Mouse (Mus musculus): ENCODE results near the gene Mpeg1. TPM values are rescaled to one million over a fixed set of nuclear protein-coding genes. Genes with fewer than 3 reads are reported as not detected.
A peak's percentile ranks its signal among the peaks of the same experiment; 100 is the strongest.

Gene Mpeg1
- polyA plus RNA-seq, 1 experiment from 2014 or later, result 0.19 TPM

GRCm38 (mm10) chr19:12435750-12436524 lies 24.6 kb upstream of the Mpeg1 start:
- CTCF ChIA-PET, result interaction anchor here (1.6 to 3.4 kb wide), 4 partner anchors 10 to 66 kb away, joined by 3 to 10 read pairs (median 6); partner anchors contain the start of gene Dtx4
- TF ChIP-seq CTCF (IDR thresholded peaks at IDR 0.05), result no peak
- no peak for ATAC-seq
- peaks cover 8% of the 10 kb centered on the region for H3K27me3 ChIP-seq
- in situ Hi-C loops (cut with MboI; ENCODE audit: low pct_unique_long_range_greater_than_20kb), result loop anchor here (25.0 kb wide), 1 partner anchor 1376 kb away; the partner anchor contains the start of gene Olfr1499
- no peak for DNase-seq (ENCODE audit: low read depth, low spot score)
- POLR2A ChIA-PET, result interaction anchor here (0.9 kb wide), 1 partner anchor 66 kb away, joined by 5 read pairs; the partner anchor contains the start of gene Dtx4

- ATAC-seq (no peak), DNase-seq (ENCODE audit: low read depth, low spot score) (no peak)
- peaks cover 9% of the 10 kb centered on the region for H3K27me3 ChIP-seq
- ChIA-PET POLR2A (interaction anchor here (0.7 kb wide), 1 partner anchor 10 kb away, joined by 5 read pairs; no protein-coding TSS in a partner anchor), CTCF (interaction anchor here (1.3 kb wide), 1 partner anchor 61 kb away, joined by 3 read pairs; the partner anchor contains the start of gene Dtx4)
- in situ Hi-C loops (cut with MboI; ENCODE audit: low pct_unique_long_range_greater_than_20kb), result loop anchor here (25.0 kb wide), 1 partner anchor 1373 kb away; the partner anchor contains the start of gene Olfr1499
- TF ChIP-seq CTCF (IDR thresholded peaks at IDR 0.05), result no peak
These were observed 21.0 kb upstream of the Mpeg1 start for GRCm38 (mm10) chr19:12439581-12439980.

- no peak for DNase-seq (ENCODE audit: low read depth, low spot score)
- POLR2A ChIA-PET, result interaction anchor here (0.7 kb wide), 1 partner anchor 11 kb away, joined by 5 read pairs; no protein-coding TSS in a partner anchor
- peaks cover 9% of the 10 kb centered on the region for H3K27me3 ChIP-seq
- TF ChIP-seq CTCF (IDR thresholded peaks at IDR 0.05), result no peak
- in situ Hi-C loops (cut with MboI; ENCODE audit: low pct_unique_long_range_greater_than_20kb), result loop anchor here (25.0 kb wide), 1 partner anchor 1372 kb away; the partner anchor contains the start of gene Olfr1499
- no peak for ATAC-seq
- CTCF ChIA-PET, result interaction anchor here (0.9 to 6.9 kb wide), 3 partner anchors 9 to 61 kb away, joined by 3 to 34 read pairs (median 4); partner anchors contain the start of gene Dtx4
These were observed 20.4 kb upstream of the Mpeg1 start for GRCm38 (mm10) chr19:12440103-12440725.

- ChIA-PET POLR2A (no interaction called here), CTCF (interaction anchor here (1.1 to 6.9 kb wide), 4 partner anchors 11 to 59 kb away, joined by 3 to 34 read pairs (median 6); partner anchors contain the start of gene Dtx4)
- peak; percentile 31 for ATAC-seq
- no peak for DNase-seq (ENCODE audit: low read depth, low spot score)
- no peak for TF ChIP-seq CTCF (IDR thresholded peaks at IDR 0.05)
- in situ Hi-C loops (cut with MboI; ENCODE audit: low pct_unique_long_range_greater_than_20kb), result loop anchor here (25.0 kb wide), 1 partner anchor 1370 kb away; the partner anchor contains the start of gene Olfr1499
- H3K27me3 ChIP-seq, result peaks cover 9% of the 10 kb centered on the region
These were observed 18.0 kb upstream of the Mpeg1 start for GRCm38 (mm10) chr19:12442560-12442959.

GRCm38 (mm10) chr19:12445014-12445413 lies 15.6 kb upstream of the Mpeg1 start:
- POLR2A ChIA-PET, result interaction anchor here (0.6 kb wide), 1 partner anchor 20 kb away, joined by 3 read pairs; no protein-coding TSS in a partner anchor
- CTCF ChIA-PET, result interaction anchor here (1.8 to 6.9 kb wide), 2 partner anchors 13 to 19 kb away, joined by 9 to 34 read pairs; no protein-coding TSS in a partner anchor
- no peak for ATAC-seq
- no peak for TF ChIP-seq CTCF (IDR thresholded peaks at IDR 0.05)
- peaks cover 9% of the 10 kb centered on the region for H3K27me3 ChIP-seq
- DNase-seq (ENCODE audit: low read depth, low spot score), result no peak
- in situ Hi-C loops (cut with MboI; ENCODE audit: low pct_unique_long_range_greater_than_20kb), result loop anchor here (25.0 kb wide), 1 partner anchor 1367 kb away; the partner anchor contains the start of gene Olfr1499

GRCm38 (mm10) chr19:12457401-12458066 lies 3.0 kb upstream of the Mpeg1 start:
- no peak for ATAC-seq
- in situ Hi-C loops (cut with MboI; ENCODE audit: low pct_unique_long_range_greater_than_20kb), result no loop called here
- no peak for DNase-seq (ENCODE audit: low read depth, low spot score)
- CTCF ChIA-PET, result no interaction called here
- peaks cover 7% of the 10 kb centered on the region for H3K27me3 ChIP-seq
- TF ChIP-seq CTCF (IDR thresholded peaks at IDR 0.05), result no peak
- POLR2A ChIA-PET, result no interaction called here

GRCm38 (mm10) chr19:12459516-12459915 lies 1.1 kb upstream of the Mpeg1 start:
- POLR2A ChIA-PET, result no interaction called here
- ATAC-seq (no peak), DNase-seq (ENCODE audit: low read depth, low spot score) (no peak)
- in situ Hi-C loops (cut with MboI; ENCODE audit: low pct_unique_long_range_greater_than_20kb), result no loop called here
- TF ChIP-seq CTCF (IDR thresholded peaks at IDR 0.05), result no peak
- peaks cover 7% of the 10 kb centered on the region for H3K27me3 ChIP-seq
- CTCF ChIA-PET, result interaction anchor here (0.6 to 1.3 kb wide), 3 partner anchors 28 to 109 kb away, joined by 3 to 4 read pairs (median 4); no protein-coding TSS in a partner anchor

GRCm38 (mm10) chr19:12462851-12463721 lies 2.5 kb downstream of the Mpeg1 start:
- no peaks in the 10 kb centered on the region for H3K27me3 ChIP-seq
- CTCF ChIA-PET, result interaction anchor here (0.9 to 3.9 kb wide), 11 partner anchors 18 to 130 kb away, joined by 3 to 54 read pairs (median 4); partner anchors contain the start of gene Dtx4
- ATAC-seq, result no peak
- in situ Hi-C loops (cut with MboI; ENCODE audit: low pct_unique_long_range_greater_than_20kb), result no loop called here
- POLR2A ChIA-PET, result interaction anchor here (1.0 to 1.3 kb wide), 2 partner anchors 26 to 39 kb away, joined by 3 to 4 read pairs; no protein-coding TSS in a partner anchor
- DNase-seq (ENCODE audit: low read depth, low spot score), result no peak
- TF ChIP-seq CTCF (IDR thresholded peaks at IDR 0.05), result no peak

GRCm38 (mm10) chr19:12463722-12464035 lies 3.1 kb downstream of the Mpeg1 start:
- ATAC-seq, result peak; percentile 53
- no peak for DNase-seq (ENCODE audit: low read depth, low spot score)
- no peak for TF ChIP-seq CTCF (IDR thresholded peaks at IDR 0.05)
- in situ Hi-C loops (cut with MboI; ENCODE audit: low pct_unique_long_range_greater_than_20kb), result no loop called here
- H3K27me3 ChIP-seq, result no peaks in the 10 kb centered on the region
- ChIA-PET POLR2A (interaction anchor here (0.9 to 1.0 kb wide), 3 partner anchors 27 to 38 kb away, joined by 3 to 4 read pairs (median 3); partner anchors contain the start of gene Dtx4), CTCF (interaction anchor here (1.3 to 3.9 kb wide), 9 partner anchors 19 to 129 kb away, joined by 3 to 54 read pairs (median 7); partner anchors contain the start of gene Dtx4)

Measured in Patski (cell line).